Mouse (Mus musculus): ENCODE data around the gene Gm20219. TPM values are rescaled to one million over a fixed set of nuclear protein-coding genes. Genes with fewer than 3 reads are reported as not detected.

Gene Gm20219
- polyA plus RNA-seq, 1 experiment from 2014 or later: not detected

- ATAC-seq: no peak
- 80% methylated on average over 1 of the region's 1 CpGs for WGBS
- Histone ChIP-seq H3K4me1 (replicated peaks; ENCODE audit: control insufficient read depth, insufficient read depth, low read length) (0 out of 2 replicates have a peak, but pooled peaks cover 4% of the 10 kb centered on the region), H3K9me3 (ENCODE audit: control insufficient read depth) (no peaks in the 10 kb centered on the region), H3K27ac (ENCODE audit: low read depth, low read length) (peak overlapping the region; percentile 54; the same call in 1 of the 2 replicates), H3K4me3 (ENCODE audit: low read depth, low read length) (no peak overlapping the region), H3K4me2 (replicated peaks; ENCODE audit: low read depth) (no peak overlapping the region), H3K36me3 (ENCODE audit: control insufficient read depth, insufficient read depth) (peaks cover 45% of the 10 kb centered on the region), H3K9ac (ENCODE audit: low read depth, low read length) (no peak overlapping the region), H3K27me3 (replicated peaks; ENCODE audit: control insufficient read depth, insufficient read depth, low read length) (no peaks in the 10 kb centered on the region)
- TF ChIP-seq CTCF (IDR thresholded peaks at IDR 0.05; ENCODE audit: low read depth): no peak
Measured at GRCm38 (mm10) chr17:56587773-56588172, 33.6 kb upstream of the Gm20219 start.

GRCm38 (mm10) chr17:56585171-56585821 lies 31.1 kb upstream of the Gm20219 start:
- Histone ChIP-seq H3K36me3 (ENCODE audit: control insufficient read depth, insufficient read depth) (peaks cover 47% of the 10 kb centered on the region), H3K9me3 (ENCODE audit: control insufficient read depth) (no peaks in the 10 kb centered on the region), H3K9ac (ENCODE audit: low read depth, low read length) (peak overlapping the region; percentile 90), H3K4me3 (ENCODE audit: low read depth, low read length) (peak overlapping the region; percentile 95), H3K27me3 (replicated peaks; ENCODE audit: control insufficient read depth, insufficient read depth, low read length) (no peaks in the 10 kb centered on the region), H3K4me1 (replicated peaks; ENCODE audit: control insufficient read depth, insufficient read depth, low read length) (0 out of 2 replicates have a peak, but pooled peaks cover 7% of the 10 kb centered on the region), H3K27ac (ENCODE audit: low read depth, low read length) (peak overlapping the region; percentile 96), H3K4me2 (replicated peaks; ENCODE audit: low read depth) (peak overlapping the region; percentile 70)
- TF ChIP-seq CTCF (IDR thresholded peaks at IDR 0.05; ENCODE audit: low read depth): no peak
- ATAC-seq: peak; percentile 15; the same call in 1 of the 2 replicates
- under 1% methylated on average over 61 of the region's 61 CpGs for WGBS

GRCm38 (mm10) chr17:56584257-56585130 lies 30.3 kb upstream of the Gm20219 start, which contains the start of the genes Safb2 and Safb:
Safb2 (minus strand) TSS chr17:56584585.
Safb (plus strand) TSS chr17:56584825.
- H3K9ac ChIP-seq (ENCODE audit: low read depth, low read length): peak within 1 kb of the TSS; percentile 90
- no peaks in the 10 kb centered on the region for H3K9me3 ChIP-seq (ENCODE audit: control insufficient read depth)
- peak; percentile 95 for ATAC-seq
- peaks cover 42% of the 10 kb centered on the region for H3K36me3 ChIP-seq (ENCODE audit: control insufficient read depth, insufficient read depth)
- under 1% methylated on average over 84 of the region's 101 CpGs for WGBS
- no peaks in the 10 kb centered on the region for H3K27me3 ChIP-seq (replicated peaks; ENCODE audit: control insufficient read depth, insufficient read depth, low read length)
- 0 out of 2 replicates have a peak, but pooled peaks cover 7% of the 10 kb centered on the region for H3K4me1 ChIP-seq (replicated peaks; ENCODE audit: control insufficient read depth, insufficient read depth, low read length)
- peak within 1 kb of the TSS; percentile 95 for H3K4me3 ChIP-seq (ENCODE audit: low read depth, low read length)
- TF ChIP-seq CTCF (IDR thresholded peaks at IDR 0.05; ENCODE audit: low read depth): peak; percentile 30; the same call in 1 of the 2 replicates
- H3K27ac ChIP-seq (ENCODE audit: low read depth, low read length): peak within 1 kb of the TSS; percentile 96
- peak within 1 kb of the TSS; percentile 84 for H3K4me2 ChIP-seq (replicated peaks; ENCODE audit: low read depth)

GRCm38 (mm10) chr17:56583611-56584256 lies 29.5 kb upstream of the Gm20219 start:
- Histone ChIP-seq H3K27me3 (replicated peaks; ENCODE audit: control insufficient read depth, insufficient read depth, low read length) (no peaks in the 10 kb centered on the region), H3K4me1 (replicated peaks; ENCODE audit: control insufficient read depth, insufficient read depth, low read length) (0 out of 2 replicates have a peak, but pooled peaks cover 7% of the 10 kb centered on the region), H3K27ac (ENCODE audit: low read depth, low read length) (peak overlapping the region; percentile 96), H3K9me3 (ENCODE audit: control insufficient read depth) (no peaks in the 10 kb centered on the region), H3K4me2 (replicated peaks; ENCODE audit: low read depth) (peak overlapping the region; percentile 84), H3K4me3 (ENCODE audit: low read depth, low read length) (peak overlapping the region; percentile 72), H3K9ac (ENCODE audit: low read depth, low read length) (peak overlapping the region; percentile 79), H3K36me3 (ENCODE audit: control insufficient read depth, insufficient read depth) (peaks cover 42% of the 10 kb centered on the region)
- TF ChIP-seq CTCF (IDR thresholded peaks at IDR 0.05; ENCODE audit: low read depth): no peak
- WGBS: 1% methylated on average over 29 of the region's 33 CpGs
- peak; percentile 1; the same call in 1 of the 2 replicates for ATAC-seq

- Histone ChIP-seq H3K9ac (ENCODE audit: low read depth, low read length) (peak overlapping the region; percentile 79; the same call in 1 of the 2 replicates), H3K4me1 (replicated peaks; ENCODE audit: control insufficient read depth, insufficient read depth, low read length) (0 out of 2 replicates have a peak, but pooled peaks cover 7% of the 10 kb centered on the region), H3K4me2 (replicated peaks; ENCODE audit: low read depth) (peak overlapping the region; percentile 84), H3K4me3 (ENCODE audit: low read depth, low read length) (peak overlapping the region; percentile 72), H3K27me3 (replicated peaks; ENCODE audit: control insufficient read depth, insufficient read depth, low read length) (no peaks in the 10 kb centered on the region), H3K9me3 (ENCODE audit: control insufficient read depth) (no peaks in the 10 kb centered on the region), H3K27ac (ENCODE audit: low read depth, low read length) (no peak overlapping the region), H3K36me3 (ENCODE audit: control insufficient read depth, insufficient read depth) (peaks cover 42% of the 10 kb centered on the region)
- no peak for ATAC-seq
- no peak for TF ChIP-seq CTCF (IDR thresholded peaks at IDR 0.05; ENCODE audit: low read depth)
- 62% methylated on average over 1 of the region's 1 CpGs for WGBS
Measured at GRCm38 (mm10) chr17:56583071-56583470, 28.9 kb upstream of the Gm20219 start.

Measured in intestine, postnatal 0 days (tissue).